Mouse (Mus musculus): ENCODE measurements around the gene Ccdc152.

DNA sequence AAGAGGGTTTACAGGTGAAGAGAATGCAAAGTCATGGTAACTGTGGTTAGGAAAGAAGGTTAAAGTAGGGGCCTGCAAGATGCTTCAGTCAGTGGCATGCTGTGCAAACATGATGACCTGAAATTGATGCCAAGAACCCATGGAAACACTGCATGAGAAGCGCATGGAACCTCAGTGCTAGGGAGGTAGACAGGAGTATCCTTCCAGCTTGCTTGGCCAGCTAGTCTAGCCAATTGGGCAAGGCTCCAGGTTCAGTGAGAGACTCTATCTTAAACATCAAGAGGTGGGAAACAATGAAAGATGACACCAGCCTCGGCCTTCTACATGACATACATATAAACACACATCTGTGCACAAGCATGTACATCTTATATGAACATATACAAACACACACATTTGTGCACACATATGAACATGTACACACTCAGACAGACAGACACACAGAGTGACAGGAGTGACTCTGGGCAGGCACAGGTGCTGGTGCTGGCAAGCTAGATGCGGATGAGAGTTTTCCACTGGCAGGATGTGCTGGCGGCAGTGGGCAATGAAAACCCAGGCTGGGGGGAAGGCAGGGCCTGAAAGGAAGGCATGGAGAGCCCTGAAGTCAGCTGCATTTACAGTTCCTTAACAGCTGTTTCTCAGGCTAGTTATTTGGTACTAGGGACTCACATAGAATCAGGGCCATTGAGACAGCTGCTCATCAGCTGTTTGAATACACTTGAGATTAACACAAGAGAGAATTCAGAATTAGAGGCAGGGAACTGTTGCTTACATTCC is 38.7 kb upstream of the Ccdc152 start:
- TF ChIP-seq POLR2A (IDR thresholded peaks at IDR 0.05; ENCODE audit: insufficient read depth, low read depth, low read length) (no peak), EP300 (IDR thresholded peaks at IDR 0.05; ENCODE audit: insufficient read depth, low read depth, low read length) (no peak)
